Comparison of ENCODE assay signal across 9 mouse cellular contexts in genomic region chr2:129243786-129244185, GRCm38 (mm10). TPM values are rescaled to one million over a fixed set of nuclear protein-coding genes. Genes with fewer than 3 reads are reported as not detected.
DNase-seq lines count a peak whose midpoint lies in the region; ATAC-seq and TF ChIP-seq lines count a peak whose summit lies in the region.
"Had no signal": no experiment of that assay in that cellular context is flagged by ENCODE, and none has a peak within 500 bp of the region (broad histone marks: within the 10 kb centered on the region; RNA-seq: fewer than 3 reads in every experiment).

No protein-coding gene starts in this region.

- TF ChIP-seq EP300 in liver, embryonic 14.5 days (IDR thresholded peaks at IDR 0.05; ENCODE audit: low read depth), result no peak

- no peak for TF ChIP-seq CTCF in liver, embryonic 14.5 days (IDR thresholded peaks at IDR 0.05; ENCODE audit: low read depth)
- no peak for TF ChIP-seq CTCF in lung, adult 2 months (IDR thresholded peaks at IDR 0.05; ENCODE audit: insufficient read depth, low read length)

- in situ Hi-C loops in ES-E14 (cut with MboI; ENCODE audit: low sequenced_read_pairs in 2 of 2, unreplicated experiment in 2 of 2), result no loop called here

- no peak for ATAC-seq in hindbrain, embryonic 12.5 days (ENCODE audit: low FRiP score)
- no peak for ATAC-seq in liver, embryonic 14.5 days (ENCODE audit: insufficient read depth)
- ATAC-seq in hindbrain, embryonic 16.5 days, result no peak

- H3K4me1 ChIP-seq in hindbrain, embryonic 10.5 days (replicated peaks), result peaks cover 14% of the 10 kb centered on the region
- H3K4me1 ChIP-seq in hindbrain, embryonic 12.5 days, result peaks cover 7% of the 10 kb centered on the region; the same call in 1 of the 2 replicates
- H3K4me1 ChIP-seq in ES-E14 (ENCODE audit: control insufficient read depth in 2 of 2, insufficient read depth in 2 of 2, low read length in 2 of 2, poor library complexity in 1 of 2), result peaks cover 6 to 26% of the 10 kb centered on the region in 2 experiments; a peak in 3 of 4 replicates
- H3K4me1 ChIP-seq in liver, embryonic 14.5 days (replicated peaks; ENCODE audit: control insufficient read depth in 2 of 2, insufficient read depth in 2 of 2, low read length in 1 of 2), result peaks cover 46 to 50% of the 10 kb centered on the region in 2 experiments
- no peaks in the 10 kb centered on the region for H3K4me1 ChIP-seq in hindbrain, embryonic 16.5 days (ENCODE audit: control insufficient read depth, insufficient read depth, low read depth, low read length)
- no peaks in the 10 kb centered on the region for H3K4me1 ChIP-seq in lung, adult 2 months (ENCODE audit: control insufficient read depth, insufficient read depth, low read length)

- H3K27ac ChIP-seq in hindbrain, embryonic 10.5 days, result peak overlapping the region; percentile 23; the same call in 1 of the 2 replicates
- H3K27ac ChIP-seq in hindbrain, embryonic 12.5 days, result no peak overlapping the region
- H3K27ac ChIP-seq in ES-E14 (ENCODE audit: insufficient read depth, low read depth, low read length, poor library complexity, severe bottlenecking), result peak overlapping the region; percentile 15; the same call in 1 of the 2 replicates
- peak overlapping the region; percentile 87 for H3K27ac ChIP-seq in liver, embryonic 14.5 days
- H3K27ac ChIP-seq in hindbrain, embryonic 16.5 days (ENCODE audit: low read depth, low read length), result no peak overlapping the region

- H3K4me3 ChIP-seq in hindbrain, embryonic 10.5 days, result no peak overlapping the region
- H3K4me3 ChIP-seq in hindbrain, embryonic 12.5 days, result no peak overlapping the region
- no peak overlapping the region for H3K4me3 ChIP-seq in ES-E14 (ENCODE audit: insufficient read depth in 1 of 2, low read depth in 1 of 2, low read length in 2 of 2, poor library complexity in 1 of 2, severe bottlenecking in 1 of 2)
- no peak overlapping the region for H3K4me3 ChIP-seq in liver, embryonic 14.5 days (ENCODE audit: insufficient read depth in 1 of 2, low read depth in 2 of 2, low read length in 2 of 2)
- no peak overlapping the region for H3K4me3 ChIP-seq in hindbrain, embryonic 16.5 days (ENCODE audit: low read length)
- H3K4me3 ChIP-seq in lung, adult 2 months (replicated peaks; ENCODE audit: extremely low read depth, low read depth, low read length), result no peak overlapping the region
- H3K4me3 ChIP-seq: erythroblast, embryonic 14.5 days had no signal

- intact Hi-C loops in heart, postnatal 10 days (cut with DNase I), result no loop called here

- DNase-seq in hindbrain, embryonic 10.5 days (ENCODE audit: low spot score), result no peak
- DNase-seq in ES-E14 (ENCODE audit: low read depth, low spot score), result no peak
- DNase-seq in heart, postnatal 10 days, result peak; percentile 20 to 24
- no peak for DNase-seq in liver, embryonic 14.5 days (ENCODE audit: low read depth in 3 of 3, low spot score in 3 of 3)
- no peak for DNase-seq in lung, adult 2 months
- no peak for DNase-seq in lung, postnatal 4 days

- 48% methylated on average over 9 of the region's 9 CpGs for WGBS in hindbrain, embryonic 10.5 days
- 50% methylated on average over 9 of the region's 9 CpGs for WGBS in hindbrain, embryonic 12.5 days
- 44% methylated on average over 9 of the region's 9 CpGs for WGBS in liver, embryonic 14.5 days (ENCODE audit: insufficient replicate concordance)
- WGBS in hindbrain, embryonic 16.5 days, result 50% methylated on average over 9 of the region's 9 CpGs
- 32% methylated on average over 9 of the region's 9 CpGs for WGBS in lung, adult 2 months

- no peak overlapping the region for H3K4me2 ChIP-seq in hindbrain, embryonic 12.5 days (replicated peaks)
- H3K4me2 ChIP-seq in liver, embryonic 14.5 days (ENCODE audit: low read depth), result no peak overlapping the region
- no peak overlapping the region for H3K4me2 ChIP-seq in hindbrain, embryonic 16.5 days (ENCODE audit: low read length)

- no peak for TF ChIP-seq POLR2A in lung, adult 2 months (IDR thresholded peaks at IDR 0.05; ENCODE audit: borderline replicate concordance, extremely low read depth, low read depth, low read length)

- no peaks in the 10 kb centered on the region for H3K27me3 ChIP-seq in hindbrain, embryonic 10.5 days (ENCODE audit: insufficient read depth, poor library complexity, severe bottlenecking)
- H3K27me3 ChIP-seq in hindbrain, embryonic 12.5 days, result no peaks in the 10 kb centered on the region
- no peaks in the 10 kb centered on the region for H3K27me3 ChIP-seq in liver, embryonic 14.5 days (ENCODE audit: control insufficient read depth, insufficient read depth, low read length)
- no peaks in the 10 kb centered on the region for H3K27me3 ChIP-seq in hindbrain, embryonic 16.5 days (replicated peaks; ENCODE audit: control insufficient read depth, insufficient read depth, low read length)

- H3K36me3 ChIP-seq in hindbrain, embryonic 10.5 days, result no peaks in the 10 kb centered on the region
- no peaks in the 10 kb centered on the region for H3K36me3 ChIP-seq in hindbrain, embryonic 12.5 days
- H3K36me3 ChIP-seq in ES-E14 (ENCODE audit: control insufficient read depth, insufficient read depth, low read length, poor library complexity, severe bottlenecking), result no peaks in the 10 kb centered on the region
- H3K36me3 ChIP-seq in liver, embryonic 14.5 days (replicated peaks; ENCODE audit: control insufficient read depth, insufficient read depth, low read depth), result no peaks in the 10 kb centered on the region
- no peaks in the 10 kb centered on the region for H3K36me3 ChIP-seq in hindbrain, embryonic 16.5 days (ENCODE audit: control insufficient read depth, insufficient read depth, low read length)

- no peak overlapping the region for H3K9ac ChIP-seq in hindbrain, embryonic 12.5 days
- no peak overlapping the region for H3K9ac ChIP-seq in ES-E14 (ENCODE audit: insufficient read depth, low read depth, low read length, poor library complexity, severe bottlenecking)
- H3K9ac ChIP-seq in liver, embryonic 14.5 days (replicated peaks), result no peak overlapping the region
- no peak overlapping the region for H3K9ac ChIP-seq in hindbrain, embryonic 16.5 days (ENCODE audit: low read depth, low read length)

- H3K9me3 ChIP-seq in hindbrain, embryonic 10.5 days, result no peaks in the 10 kb centered on the region
- no peaks in the 10 kb centered on the region for H3K9me3 ChIP-seq in hindbrain, embryonic 12.5 days (replicated peaks)
- H3K9me3 ChIP-seq in ES-E14 (ENCODE audit: control insufficient read depth, insufficient read depth, low read depth, low read length), result no peaks in the 10 kb centered on the region
- H3K9me3 ChIP-seq in liver, embryonic 14.5 days (ENCODE audit: control insufficient read depth, low read length), result no peaks in the 10 kb centered on the region
- no peaks in the 10 kb centered on the region for H3K9me3 ChIP-seq in hindbrain, embryonic 16.5 days (ENCODE audit: control insufficient read depth, low read length)

TF ChIP-seq in ES-E14, 5 proteins besides CTCF, POLR2A, EP300 and RAD21:
- no peak for TF ChIP-seq CHD2 (IDR thresholded peaks at IDR 0.05; ENCODE audit: low read depth, low read length)
- no peak for TF ChIP-seq HCFC1 (IDR thresholded peaks at IDR 0.05; ENCODE audit: borderline replicate concordance, insufficient read depth, low read length)
- TF ChIP-seq ZC3H11A (IDR thresholded peaks at IDR 0.05; ENCODE audit: borderline replicate concordance, low read depth, low read length), result no peak
- no peak for TF ChIP-seq ZNF384 (IDR thresholded peaks at IDR 0.05; ENCODE audit: low read depth, low read length)
- no peak for TF ChIP-seq MAFK (IDR thresholded peaks at IDR 0.05; ENCODE audit: insufficient read depth, low read depth, low read length)

RNA-seq across cellular contexts. Expression of gene Slc20a1, which starts 45.2 kb away (rescaled TPM):
- 37.8 and 46.9 TPM in 2 replicates for polyA plus RNA-seq in hindbrain, embryonic 10.5 days (2016; fragmentation: Nextera tagmentation; extraction: Ambion mirVana)
- polyA plus RNA-seq in hindbrain, embryonic 12.5 days (2016; fragmentation: Nextera tagmentation; extraction: Ambion mirVana), result 49.3 and 53.1 TPM in 2 replicates
- 309 and 509 TPM in 2 replicates for total RNA-seq in ES-E14 (2012; rRNA removed)
- total RNA-seq in heart, postnatal 10 days (2021), result 10 to 100 TPM; 15.3 to 18.8 TPM
- polyA plus RNA-seq in liver, embryonic 14.5 days (2012; rRNA removed), result 37.7 and 50.7 TPM in 2 replicates
- polyA plus RNA-seq in liver, embryonic 14.5 days (2014; fragmentation: Nextera tagmentation; extraction: Ambion mirVana), result 42.7 and 49.2 TPM in 2 replicates
- polyA plus RNA-seq in hindbrain, embryonic 16.5 days (2015; fragmentation: Nextera tagmentation; extraction: Ambion mirVana), result 53.2 and 55.6 TPM in 2 replicates
- polyA plus RNA-seq in lung, adult 2 months (2012; rRNA removed), result 17.1 and 23.3 TPM in 2 replicates

RNA-seq across cellular contexts. Expression of gene Ckap2l, which starts 53.2 kb away (rescaled TPM):
- polyA plus RNA-seq in hindbrain, embryonic 10.5 days (2016; fragmentation: Nextera tagmentation; extraction: Ambion mirVana), result 50.8 and 59.3 TPM in 2 replicates
- polyA plus RNA-seq in hindbrain, embryonic 12.5 days (2016; fragmentation: Nextera tagmentation; extraction: Ambion mirVana), result 33.8 and 37.6 TPM in 2 replicates
- 14.7 and 15.8 TPM in 2 replicates for total RNA-seq in ES-E14 (2012; rRNA removed)
- 10 to 100 TPM; 11.8 to 13.4 TPM for total RNA-seq in heart, postnatal 10 days (2021)
- 7.0 and 11.0 TPM in 2 replicates for polyA plus RNA-seq in liver, embryonic 14.5 days (2012; rRNA removed)
- 39.3 and 41.3 TPM in 2 replicates for polyA plus RNA-seq in liver, embryonic 14.5 days (2014; fragmentation: Nextera tagmentation; extraction: Ambion mirVana)
- 9.7 and 13.3 TPM in 2 replicates for polyA plus RNA-seq in hindbrain, embryonic 16.5 days (2015; fragmentation: Nextera tagmentation; extraction: Ambion mirVana)
- polyA plus RNA-seq in lung, adult 2 months (2012; rRNA removed), result 0.12 and 0.60 TPM in 2 replicates

Comparison
In these comparisons a context has a peak if more than half of its experiments do, and no peak if none do; other contexts are left out.
1. H3K27ac ChIP-seq: peak in hindbrain, embryonic 10.5 days (single experiment), ES-E14 (single experiment) and liver, embryonic 14.5 days (single experiment); none in hindbrain, embryonic 12.5 days (single experiment) and hindbrain, embryonic 16.5 days (single experiment).
2. DNase-seq: peak in heart, postnatal 10 days (2 of 2); none in hindbrain, embryonic 10.5 days (single experiment), ES-E14 (single experiment), liver, embryonic 14.5 days (0 of 3), lung, adult 2 months (single experiment) and lung, postnatal 4 days (0 of 2).